Mouse (Mus musculus) liver, adult 2 months (tissue): ENCODE measurements at regions not wholly inside any gene's neighbourhood (a gene's known extent, or its start where the extent isn't known, plus 50 kb on each side); places are given as distances from the start of the nearest gene placed in this dataset.

ENCODE experiments used
- CTCF ChIP-seq: fragments of 200-500 bp; IDR thresholded peaks from 2 replicates; pipeline ENCODE4 v1.5.1; 2011; ENCODE audit warnings: low read depth, low read length, control low read depth
- POLR2A ChIP-seq: fragments of 200-500 bp; IDR thresholded peaks from 2 replicates; pipeline ENCODE4 v1.6.1; 2011; ENCODE audit warnings: low read length, control low read depth; ENCODE audit not compliant: insufficient read depth; ENCODE audit errors: extremely low read depth

DNA sequence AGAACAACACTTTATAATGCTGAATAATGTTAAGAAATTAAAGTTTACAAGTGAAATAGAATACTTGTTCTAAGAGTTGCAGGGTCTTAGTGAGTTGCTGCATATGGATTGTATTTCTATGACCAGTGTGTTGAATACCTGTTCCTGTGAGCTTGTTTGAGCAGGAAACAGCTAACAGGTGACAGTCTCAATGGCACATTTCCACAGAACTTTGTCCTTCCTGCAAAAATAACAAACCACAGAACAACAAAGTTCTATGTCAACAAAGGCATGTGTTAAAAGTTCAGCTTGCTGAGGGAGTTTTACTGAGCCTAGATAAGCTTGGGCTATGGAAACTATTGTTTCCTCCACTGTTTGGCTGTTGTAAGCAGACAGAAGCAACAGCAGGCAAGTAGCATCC, 500.0 kb upstream of the Arpp21 start:
- no peak for TF ChIP-seq CTCF
- TF ChIP-seq POLR2A: no peak
